Mouse (Mus musculus) 3134 (cell line): ENCODE measurements around the gene Foxe1.

Experiments
- DNase-seq: peaks from one replicate; pipeline ENCODE4 v3.0.0-alpha.2; 2011; ENCODE audit warnings: low spot score; ENCODE audit not compliant: insufficient read length; ENCODE audit errors: extremely low read depth

Gene Foxe1

GRCm38 (mm10) chr4:46347141-46347540 is 3.7 kb downstream of the Foxe1 start:
- no peak for DNase-seq

GRCm38 (mm10) chr4:46347580-46348515 is 4.4 kb downstream of the Foxe1 start:
- DNase-seq: no peak

- DNase-seq: no peak
Observed at GRCm38 (mm10) chr4:46348897-46349296, 5.5 kb downstream of the Foxe1 start.

- no peak for DNase-seq
Observed at GRCm38 (mm10) chr4:46349530-46349929, 6.1 kb downstream of the Foxe1 start.

- DNase-seq: no peak
Observed at GRCm38 (mm10) chr4:46353045-46353444, 9.6 kb downstream of the Foxe1 start.

GRCm38 (mm10) chr4:46356351-46357133 is 13.1 kb downstream of the Foxe1 start:
- no peak for DNase-seq

- no peak for DNase-seq
Observed at GRCm38 (mm10) chr4:46359539-46360253, 16.3 kb downstream of the Foxe1 start.

- peak; percentile 48 for DNase-seq
Observed at GRCm38 (mm10) chr4:46361258-46361657, 17.8 kb downstream of the Foxe1 start.

GRCm38 (mm10) chr4:46364360-46364759 is 21.0 kb downstream of the Foxe1 start:
- DNase-seq: no peak

- no peak for DNase-seq
Observed at GRCm38 (mm10) chr4:46367487-46367959, 24.1 kb downstream of the Foxe1 start.

GRCm38 (mm10) chr4:46369070-46369469 is 25.7 kb downstream of the Foxe1 start:
- no peak for DNase-seq

- peak; percentile 64 for DNase-seq
Observed at GRCm38 (mm10) chr4:46370406-46370805, 27.0 kb downstream of the Foxe1 start.

- peak; percentile 76 for DNase-seq
Observed at GRCm38 (mm10) chr4:46371030-46371429, 27.6 kb downstream of the Foxe1 start.

- DNase-seq: no peak
Observed at GRCm38 (mm10) chr4:46374455-46374854, 31.0 kb downstream of the Foxe1 start.

GRCm38 (mm10) chr4:46374869-46375368 is 31.5 kb downstream of the Foxe1 start:
- DNase-seq: peak; percentile 67

- DNase-seq: no peak
Observed at GRCm38 (mm10) chr4:46388556-46388955, 45.1 kb downstream of the Foxe1 start.

GRCm38 (mm10) chr4:46389013-46389611 is 45.7 kb downstream of the Foxe1 start, which contains the start of gene Trmo:
TSS of gene Trmo (minus strand) at chr4:46389437.
- peak; percentile 96 for DNase-seq

GRCm38 (mm10) chr4:46389612-46390341 is 46.4 kb downstream of the Foxe1 start:
- DNase-seq: peak; percentile 64

- DNase-seq: peak; percentile 62
Observed at GRCm38 (mm10) chr4:46390390-46390970, 47.1 kb downstream of the Foxe1 start.
